Mouse (Mus musculus): Measurements from ENCODE around the gene Gipr.

GRCm38 (mm10) chr7:19196676-19197075 lies 30.7 kb upstream of the Gipr start:
- TF ChIP-seq CTCF (IDR thresholded peaks at IDR 0.05; ENCODE audit: low read depth, low read length) (peak; percentile 59; the same call in 1 of the 2 replicates), POLR2A (IDR thresholded peaks at IDR 0.05; ENCODE audit: extremely low read depth, insufficient read depth, low read length) (no peak)

All from liver, adult 2 months (tissue).